In the genomic region with DNA sequence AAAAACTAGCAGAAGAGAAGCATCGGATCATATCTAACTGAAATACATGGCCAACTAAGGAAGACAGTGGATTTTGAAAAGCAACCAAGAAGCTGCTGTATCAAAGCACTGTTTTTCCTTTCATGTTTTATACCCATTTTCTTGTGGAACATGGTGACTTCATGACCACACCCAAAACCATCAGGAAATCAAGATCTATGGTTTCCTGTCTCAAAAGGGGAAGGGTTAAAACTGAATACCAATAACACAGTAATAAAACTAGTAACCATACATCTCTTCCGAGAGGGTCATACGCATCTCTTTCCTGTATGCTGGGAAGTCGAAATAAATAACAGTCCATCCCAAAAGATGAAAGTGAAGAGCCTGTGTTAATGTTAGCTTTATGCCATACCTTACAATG, we compare ENCODE assay signal across 14 mouse cellular contexts.
"Had no signal": no experiment of that assay in that cellular context is flagged by ENCODE, and none has a peak within 500 bp of the region (broad histone marks: within the 10 kb centered on the region; RNA-seq: fewer than 3 reads in every experiment).

No protein-coding gene starts in this region.

- H3K27ac ChIP-seq: limb, embryonic 13.5 days; liver, embryonic 14.5 days; midbrain, embryonic 10.5 days; stomach, postnatal 0 days had no signal

- ATAC-seq: midbrain, embryonic 16.5 days had no signal

- H3K36me3 ChIP-seq: limb, embryonic 13.5 days; midbrain, embryonic 10.5 days had no signal

- H3K9me3 ChIP-seq: limb, embryonic 13.5 days; midbrain, embryonic 10.5 days had no signal

- H3K27me3 ChIP-seq: limb, embryonic 13.5 days had no signal

- H3K4me2 ChIP-seq: limb, embryonic 13.5 days had no signal

- H3K9ac ChIP-seq: limb, embryonic 13.5 days; liver, embryonic 14.5 days had no signal

- DNase-seq: kidney, adult 8-10 months; kidney, postnatal 36 days; layer of hippocampus, adult 9-11 months; layer of hippocampus, postnatal 36 days; left cerebral cortex, postnatal 4 days; lung, adult 18-20 months; right cerebral cortex, postnatal 14 days; thymus, adult 18-20 months; thymus, postnatal 14 days had no signal

- H3K4me3 ChIP-seq: limb, embryonic 13.5 days; midbrain, embryonic 10.5 days had no signal

- H3K4me1 ChIP-seq: midbrain, embryonic 10.5 days had no signal
